Mouse (Mus musculus) spleen, adult 2 months (tissue): ENCODE data around the gene Herpud1.
A peak's percentile ranks its signal among the peaks of the same experiment; 100 is the strongest.

Experiments
- CTCF ChIP-seq: fragments of 200-500 bp; IDR thresholded peaks from 2 replicates; pipeline ENCODE4 v1.5.1; 2011; ENCODE audit warnings: mild to moderate bottlenecking, inconsistent platforms; ENCODE audit not compliant: insufficient read depth, insufficient read length, insufficient replicate concordance; ENCODE audit errors: extremely low read depth
- POLR2A ChIP-seq: fragments of 200-500 bp; IDR thresholded peaks from 2 replicates; pipeline ENCODE4 v1.6.1; 2011; ENCODE audit warnings: low read depth, low read length, inconsistent platforms

DNA sequence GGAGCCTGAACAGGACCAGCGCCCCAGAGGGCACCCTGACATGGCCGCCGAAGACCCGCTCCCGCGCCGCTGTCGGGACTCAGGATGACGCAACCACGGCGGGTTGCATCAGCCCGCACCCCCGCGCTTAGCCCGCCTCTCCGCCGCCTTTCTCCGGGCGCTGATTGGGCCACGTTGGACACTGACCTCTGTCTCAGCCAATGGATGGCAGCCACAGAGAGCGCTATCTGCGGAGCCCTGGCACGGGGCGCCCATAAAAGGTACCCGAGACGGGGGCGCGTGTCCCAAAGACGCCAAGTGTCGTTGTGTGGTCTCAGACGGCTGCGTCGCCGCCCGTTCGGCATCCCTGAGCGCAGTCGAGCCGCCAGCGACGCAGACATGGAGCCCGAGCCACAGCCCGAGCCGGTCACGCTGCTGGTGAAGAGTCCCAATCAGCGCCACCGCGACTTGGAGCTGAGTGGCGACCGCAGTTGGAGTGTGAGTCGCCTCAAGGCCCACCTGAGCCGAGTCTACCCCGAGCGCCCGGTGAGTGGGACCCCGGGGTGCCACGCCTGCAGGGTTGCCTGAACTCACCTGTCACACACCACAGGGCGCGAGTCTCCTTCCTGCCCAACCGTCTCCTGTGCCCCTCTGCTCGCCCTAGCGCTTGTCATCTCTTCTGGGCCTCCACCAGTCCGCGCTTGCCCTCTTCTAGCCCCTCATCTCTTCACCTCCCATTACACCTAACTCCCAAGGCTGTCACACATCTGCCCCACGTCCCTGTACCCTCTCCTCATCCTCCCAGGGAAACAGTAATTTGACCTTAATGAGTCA is at the start of gene Herpud1:
- peak; percentile 80 for TF ChIP-seq POLR2A
- TF ChIP-seq CTCF: no peak
